Mouse (Mus musculus) heart, embryonic 12.5 days (tissue): ENCODE measurements around the gene Gal. TPM values are rescaled to one million over a fixed set of nuclear protein-coding genes. Genes with fewer than 3 reads are reported as not detected.

ENCODE experiments used
- ATAC-seq: fragments of 200-750 bp; cut with Nextera tagmentation; 2 replicates; pipeline ENCODE4 v1.8.0; 2017; ENCODE audit warnings: moderate TSS enrichment, moderate library complexity; ENCODE audit not compliant: insufficient number of reproducible peaks, low FRiP score
- H3K27ac ChIP-seq: fragments of 300-500 bp; sonication (generic); 2 replicates; pipeline ENCODE4 v1.5.1; 2016; ENCODE audit warnings: mild to moderate bottlenecking, moderate library complexity; ENCODE audit not compliant: poor library complexity, severe bottlenecking
- H3K27me3 ChIP-seq: fragments of 300-500 bp; sonication (generic); replicated peaks from 2 replicates; pipeline ENCODE4 v1.6.1; 2016; ENCODE audit warnings: mild to moderate bottlenecking, moderate library complexity
- H3K36me3 ChIP-seq: fragments of 300-500 bp; sonication (generic); 2 replicates; pipeline ENCODE4 v1.6.1; 2016; ENCODE audit warnings: mild to moderate bottlenecking, moderate library complexity
- H3K4me1 ChIP-seq: fragments of 300-500 bp; sonication (generic); replicated peaks from 2 replicates; pipeline ENCODE4 v1.6.1; 2016; ENCODE audit warnings: mild to moderate bottlenecking
- H3K4me2 ChIP-seq: fragments of 300-500 bp; sonication (generic); 2 replicates; pipeline ENCODE4 v1.6.1; 2016; ENCODE audit warnings: mild to moderate bottlenecking, moderate library complexity
- H3K4me3 ChIP-seq: fragments of 300-500 bp; sonication (generic); 2 replicates; pipeline ENCODE4 v1.5.1; 2016; ENCODE audit warnings: mild to moderate bottlenecking
- H3K9ac ChIP-seq: fragments of 300-500 bp; sonication (generic); 2 replicates; pipeline ENCODE4 v1.6.1; 2016; ENCODE audit warnings: mild to moderate bottlenecking, moderate library complexity
- H3K9me3 ChIP-seq: fragments of 300-500 bp; sonication (generic); replicated peaks from 2 replicates; pipeline ENCODE4 v1.6.1; 2016; ENCODE audit warnings: mild to moderate bottlenecking, moderate library complexity
- WGBS: fragments of 180-500 bp; shearing (Covaris S2); methylation state at CpG from one replicate; pipeline ENCODE4 v1.1.7; 2016; 5-methylcytosine and 5-hydroxymethylcytosine counted together
- polyA plus RNA-seq: library from polyadenylated mRNA; unstranded; fragments of >200 nt; fragmentation: Nextera tagmentation; extraction: Ambion mirVana; gene quantifications from 2 replicates; pipeline ENCODE4 v1.2.1, GENCODE M21; 2016

The Gal gene
- polyA plus RNA-seq = 8.1 and 8.5 TPM in 2 replicates

- Histone ChIP-seq H3K4me2 (peak within 1 kb of the TSS; percentile 68), H3K9ac (peak within 1 kb of the TSS; percentile 28; the same call in 1 of the 2 replicates), H3K36me3 (no peaks in the 10 kb centered on the region), H3K4me3 (peak within 1 kb of the TSS; percentile 41), H3K9me3 (peaks cover 5% of the 10 kb centered on the region; the same call in 1 of the 2 replicates), H3K27ac (no peak within 1 kb of the TSS), H3K4me1 (peaks cover 12% of the 10 kb centered on the region), H3K27me3 (peaks cover 71% of the 10 kb centered on the region)
- WGBS = 4% methylated on average over 37 of the region's 37 CpGs
- peak; percentile 33; the same call in 1 of the 2 replicates for ATAC-seq
These were observed at the start of gene Gal for GRCm38 (mm10) chr19:3414268-3414733. TSS of gene Gal (minus strand) at chr19:3414544.

DNA sequence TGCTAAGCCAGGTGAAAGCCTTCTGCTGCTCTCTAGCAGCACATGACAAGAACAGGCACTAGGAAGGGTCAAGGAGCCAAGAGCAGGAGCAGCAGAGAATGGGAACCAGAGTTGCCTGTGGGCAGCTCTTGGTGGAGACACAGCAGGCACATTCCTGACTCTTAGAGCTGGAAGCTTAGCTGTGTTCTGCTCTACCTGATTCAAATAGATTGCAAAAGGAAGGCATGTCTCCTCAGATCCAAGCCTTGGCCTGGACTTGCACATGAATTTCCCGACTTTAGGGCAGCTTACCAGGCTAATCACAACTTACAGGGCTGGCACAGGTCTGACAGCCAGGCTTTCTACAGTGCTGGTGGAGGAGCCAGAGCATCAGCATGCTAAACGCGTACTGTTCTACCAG lies 45.6 kb upstream of the Gal start:
- WGBS = 95% methylated on average over 3 of the region's 3 CpGs
- H3K36me3 ChIP-seq = peaks cover 96% of the 10 kb centered on the region
- H3K4me1 ChIP-seq = no peaks in the 10 kb centered on the region
- no peak overlapping the region for H3K27ac ChIP-seq
- no peaks in the 10 kb centered on the region for H3K27me3 ChIP-seq
- H3K9ac ChIP-seq = no peak overlapping the region
- no peaks in the 10 kb centered on the region for H3K9me3 ChIP-seq
- no peak overlapping the region for H3K4me3 ChIP-seq
- no peak for ATAC-seq
- H3K4me2 ChIP-seq = no peak overlapping the region

GRCm38 (mm10) chr19:3458331-3459099 lies 44.2 kb upstream of the Gal start:
- no peaks in the 10 kb centered on the region for H3K27me3 ChIP-seq
- H3K4me3 ChIP-seq = no peak overlapping the region
- no peak overlapping the region for H3K9ac ChIP-seq
- H3K4me1 ChIP-seq = no peaks in the 10 kb centered on the region
- H3K27ac ChIP-seq = no peak overlapping the region
- peaks cover 92% of the 10 kb centered on the region for H3K36me3 ChIP-seq
- 90% methylated on average over 6 of the region's 6 CpGs for WGBS
- no peaks in the 10 kb centered on the region for H3K9me3 ChIP-seq
- no peak for ATAC-seq
- H3K4me2 ChIP-seq = no peak overlapping the region

GRCm38 (mm10) chr19:3457700-3458099 lies 43.4 kb upstream of the Gal start:
- no peaks in the 10 kb centered on the region for H3K4me1 ChIP-seq
- H3K27me3 ChIP-seq = no peaks in the 10 kb centered on the region
- peaks cover 91% of the 10 kb centered on the region for H3K36me3 ChIP-seq
- H3K9ac ChIP-seq = no peak overlapping the region
- H3K27ac ChIP-seq = no peak overlapping the region
- H3K4me3 ChIP-seq = no peak overlapping the region
- H3K4me2 ChIP-seq = no peak overlapping the region
- no peak for ATAC-seq
- WGBS = 95% methylated on average over 4 of the region's 4 CpGs
- H3K9me3 ChIP-seq = no peaks in the 10 kb centered on the region

- no peak overlapping the region for H3K4me2 ChIP-seq
- no peak overlapping the region for H3K4me3 ChIP-seq
- H3K9ac ChIP-seq = no peak overlapping the region
- WGBS = 53% methylated on average over 6 of the region's 6 CpGs
- no peaks in the 10 kb centered on the region for H3K27me3 ChIP-seq
- H3K4me1 ChIP-seq = peaks cover 10% of the 10 kb centered on the region
- H3K27ac ChIP-seq = no peak overlapping the region
- H3K9me3 ChIP-seq = peaks cover 5% of the 10 kb centered on the region; the same call in 1 of the 2 replicates
- ATAC-seq = no peak
- H3K36me3 ChIP-seq = peaks cover 30% of the 10 kb centered on the region
These were observed 37.3 kb upstream of the Gal start for GRCm38 (mm10) chr19:3451649-3452048.

GRCm38 (mm10) chr19:3451170-3451569 lies 36.8 kb upstream of the Gal start:
- Histone ChIP-seq H3K4me2 (no peak overlapping the region), H3K9ac (no peak overlapping the region), H3K4me3 (no peak overlapping the region), H3K27ac (no peak overlapping the region), H3K9me3 (peaks cover 5% of the 10 kb centered on the region; the same call in 1 of the 2 replicates), H3K4me1 (peaks cover 10% of the 10 kb centered on the region), H3K36me3 (peaks cover 29% of the 10 kb centered on the region), H3K27me3 (no peaks in the 10 kb centered on the region)
- WGBS = 29% methylated on average over 6 of the region's 6 CpGs
- no peak for ATAC-seq

- Histone ChIP-seq H3K4me2 (no peak overlapping the region), H3K4me1 (peaks cover 10% of the 10 kb centered on the region), H3K27ac (no peak overlapping the region), H3K9ac (no peak overlapping the region), H3K4me3 (no peak overlapping the region), H3K9me3 (peaks cover 5% of the 10 kb centered on the region; the same call in 1 of the 2 replicates), H3K36me3 (peaks cover 25% of the 10 kb centered on the region), H3K27me3 (no peaks in the 10 kb centered on the region)
- WGBS = 92% methylated on average over 3 of the region's 3 CpGs
- no peak for ATAC-seq
These were observed 36.4 kb upstream of the Gal start for GRCm38 (mm10) chr19:3450714-3451113.

GRCm38 (mm10) chr19:3449248-3449647 lies 34.9 kb upstream of the Gal start:
- ATAC-seq = 0 out of 2 replicates have a peak, but pooled peaks have one; percentile 37
- no peak overlapping the region for H3K4me3 ChIP-seq
- no peak overlapping the region for H3K4me2 ChIP-seq
- no peaks in the 10 kb centered on the region for H3K27me3 ChIP-seq
- WGBS = 58% methylated on average over 3 of the region's 3 CpGs
- peaks cover 10% of the 10 kb centered on the region for H3K4me1 ChIP-seq
- H3K27ac ChIP-seq = no peak overlapping the region
- H3K9ac ChIP-seq = no peak overlapping the region
- H3K36me3 ChIP-seq = peaks cover 10% of the 10 kb centered on the region; the same call in 1 of the 2 replicates
- peaks cover 5% of the 10 kb centered on the region; the same call in 1 of the 2 replicates for H3K9me3 ChIP-seq

DNA sequence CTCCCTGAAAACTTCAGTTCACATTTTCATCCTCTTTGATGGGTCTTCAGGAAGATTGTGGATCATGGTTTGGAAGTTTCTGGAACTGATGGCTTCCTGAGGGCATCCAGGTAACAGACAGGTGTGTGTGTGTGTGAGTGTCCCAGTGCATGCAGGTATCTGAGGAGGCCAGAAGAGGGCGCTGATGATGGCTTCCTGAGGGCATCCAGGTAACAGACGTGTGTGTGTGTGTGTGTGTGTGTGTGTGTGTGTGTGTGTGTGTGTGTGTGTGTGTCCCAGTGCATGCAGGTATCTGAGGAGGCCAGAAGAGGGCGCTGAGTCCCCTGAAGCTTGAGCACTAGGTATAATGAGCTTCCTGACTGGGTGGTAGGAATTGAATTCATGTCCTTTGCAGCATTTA lies 33.0 kb upstream of the Gal start:
- WGBS = 65% methylated on average over 3 of the region's 3 CpGs

GRCm38 (mm10) chr19:3441092-3441491 lies 26.7 kb upstream of the Gal start:
- Histone ChIP-seq H3K9me3 (no peaks in the 10 kb centered on the region), H3K36me3 (no peaks in the 10 kb centered on the region), H3K27me3 (peaks cover 9% of the 10 kb centered on the region), H3K27ac (no peak overlapping the region), H3K4me1 (no peaks in the 10 kb centered on the region), H3K4me2 (no peak overlapping the region), H3K9ac (no peak overlapping the region), H3K4me3 (no peak overlapping the region)
- 70% methylated on average over 10 of the region's 10 CpGs for WGBS
- no peak for ATAC-seq

More for the DNA sequence above, 33.0 kb upstream of the Gal start:
- Histone ChIP-seq H3K4me2 (no peak overlapping the region), H3K4me1 (peaks cover 10% of the 10 kb centered on the region), H3K27ac (no peak overlapping the region), H3K9me3 (peaks cover 5% of the 10 kb centered on the region; the same call in 1 of the 2 replicates), H3K9ac (no peak overlapping the region), H3K4me3 (no peak overlapping the region), H3K36me3 (no peaks in the 10 kb centered on the region), H3K27me3 (no peaks in the 10 kb centered on the region)
- ATAC-seq = no peak

DNA sequence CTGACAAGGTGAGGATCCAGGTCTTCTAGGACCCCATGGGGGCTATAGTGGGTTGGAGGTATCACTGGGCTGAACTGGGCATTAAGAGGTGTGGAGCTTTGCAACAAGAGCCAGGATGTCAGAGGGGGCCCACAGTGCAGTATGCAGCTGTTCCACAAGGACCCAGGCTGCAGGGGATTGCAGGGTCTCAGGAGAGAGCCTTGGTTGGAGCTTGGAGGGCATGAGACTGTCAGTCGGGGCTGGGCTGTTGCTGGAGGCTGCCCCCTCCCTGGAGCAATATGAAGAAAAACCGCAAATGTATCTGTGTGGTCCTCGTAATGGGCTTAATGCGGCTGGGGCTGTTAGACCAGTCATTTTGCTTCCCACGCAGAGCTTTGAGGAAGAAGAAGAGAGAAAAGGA lies 26.3 kb upstream of the Gal start:
- Histone ChIP-seq H3K4me2 (no peak overlapping the region), H3K9ac (no peak overlapping the region), H3K27me3 (peaks cover 9% of the 10 kb centered on the region), H3K9me3 (no peaks in the 10 kb centered on the region), H3K36me3 (no peaks in the 10 kb centered on the region), H3K4me1 (no peaks in the 10 kb centered on the region), H3K27ac (no peak overlapping the region), H3K4me3 (no peak overlapping the region)
- ATAC-seq = no peak
- WGBS = 76% methylated on average over 5 of the region's 5 CpGs
